Mouse (Mus musculus): ENCODE measurements around the gene Gm10220. TPM values are rescaled to one million over a fixed set of nuclear protein-coding genes. Genes with fewer than 3 reads are reported as not detected.
"Not testable (repeated sequence)": the region's sequence is repeated elsewhere in the genome, so short reads cannot be mapped to it uniquely, and the experiment has no call there.

Gm10220 gene
- total RNA-seq (2021) = not detected
- long read RNA-seq, experiment 1 = 0 reads
- long read RNA-seq, experiment 2 = 0 reads

DNA sequence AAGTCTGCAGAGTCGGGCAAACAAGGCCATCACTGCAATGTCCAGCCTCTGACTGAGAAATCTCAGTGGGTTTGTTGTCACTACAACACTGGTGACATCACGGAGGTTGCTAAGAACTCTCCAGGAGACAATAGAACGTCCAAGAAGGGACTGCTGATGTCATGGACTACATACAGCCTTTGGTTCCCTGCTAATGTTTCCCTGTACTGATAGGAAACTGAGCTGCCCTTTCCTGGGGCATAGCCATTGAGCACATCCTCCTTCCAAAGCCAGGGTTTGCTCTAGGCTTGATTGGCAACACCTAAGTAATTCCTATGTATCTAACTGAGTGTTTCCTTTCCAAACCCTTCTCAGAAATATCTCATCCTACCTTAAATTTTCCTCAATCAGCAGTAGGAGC is at the start of gene Gm10220:
Gene Gm10220 (minus strand): TSS at position 101 of the 400 bp plus-strand sequence.
- not testable (repeated sequence) for DNase-seq

- no peak for DNase-seq
These were observed 48.6 kb upstream of the Gm10220 start for GRCm38 (mm10) chr5:26169855-26170254.

GRCm38 (mm10) chr5:26165791-26166165 is 44.6 kb upstream of the Gm10220 start:
- peak; percentile 38 for DNase-seq

DNA sequence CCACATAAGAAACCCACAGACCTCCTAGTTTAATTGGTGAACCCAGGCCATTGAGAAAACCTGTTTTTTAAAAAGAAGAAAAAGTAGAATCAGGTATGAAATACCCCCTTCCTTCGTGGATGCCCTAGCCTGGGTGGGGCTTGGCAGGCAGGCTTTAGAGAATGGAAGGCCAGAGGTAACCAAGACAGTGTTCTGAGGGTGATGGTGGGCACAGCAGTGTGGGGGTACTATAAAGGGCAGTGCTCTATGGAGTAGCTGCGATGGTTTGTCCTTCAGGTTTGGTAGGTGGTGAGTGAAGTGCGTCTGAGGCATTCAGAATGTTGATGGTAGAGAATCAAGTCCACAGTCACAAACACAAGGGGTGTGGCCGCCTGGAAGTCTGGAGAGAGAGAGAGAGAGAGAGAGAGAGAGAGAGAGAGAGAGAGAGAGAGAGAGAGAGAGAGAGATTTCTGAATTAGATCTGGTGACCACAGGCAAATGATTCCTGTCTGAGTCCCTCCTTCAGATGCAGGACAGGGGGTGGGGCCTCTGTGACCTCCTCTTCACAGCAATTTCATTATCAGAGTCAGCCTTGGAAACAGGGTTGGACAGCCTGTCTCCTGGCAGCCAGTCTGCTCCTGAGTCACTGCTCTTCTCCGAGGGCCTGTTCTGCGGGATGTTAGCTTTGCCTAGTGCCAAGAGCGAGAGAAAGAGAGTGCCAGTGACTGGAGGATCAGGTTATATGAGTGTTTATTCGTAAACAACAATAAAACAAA is 44.0 kb upstream of the Gm10220 start:
- DNase-seq = peak; percentile 76

DNA sequence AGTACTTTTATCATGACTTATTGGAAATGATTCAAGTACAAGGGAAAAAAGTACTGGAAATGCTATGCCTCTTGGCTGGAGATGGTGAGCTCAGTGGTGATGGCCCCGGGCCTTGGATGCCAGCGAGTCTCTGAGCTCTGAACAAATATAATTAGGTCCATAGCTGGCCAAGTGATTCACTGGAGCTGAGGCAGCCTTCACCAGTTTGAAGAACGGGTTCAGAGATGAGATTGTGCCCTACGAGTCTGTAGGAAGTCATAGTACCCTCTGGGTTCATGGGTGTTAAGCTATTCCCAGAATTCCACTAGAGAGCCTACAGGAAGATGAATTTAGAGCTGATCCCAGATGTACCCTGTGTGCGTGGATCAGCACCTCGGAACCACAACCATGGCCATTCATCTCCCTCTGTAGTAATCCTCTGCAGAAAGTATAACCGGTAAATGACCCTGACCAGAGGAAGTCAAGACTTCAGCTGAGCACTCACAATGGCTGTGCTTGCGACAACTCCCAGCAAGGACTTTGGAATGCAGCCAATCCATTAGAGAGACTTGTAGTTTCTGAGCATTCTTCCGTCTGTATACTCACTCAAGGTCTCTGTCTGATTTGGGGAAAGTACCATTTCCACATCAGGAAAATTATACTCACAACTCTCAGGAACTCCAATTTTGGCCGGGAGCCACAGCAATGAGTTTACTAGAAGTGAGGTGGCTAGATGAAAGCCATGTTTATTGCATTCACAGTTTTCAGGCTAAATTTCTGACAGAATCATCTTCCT is 36.4 kb upstream of the Gm10220 start:
- DNase-seq = peak; percentile 84

DNA sequence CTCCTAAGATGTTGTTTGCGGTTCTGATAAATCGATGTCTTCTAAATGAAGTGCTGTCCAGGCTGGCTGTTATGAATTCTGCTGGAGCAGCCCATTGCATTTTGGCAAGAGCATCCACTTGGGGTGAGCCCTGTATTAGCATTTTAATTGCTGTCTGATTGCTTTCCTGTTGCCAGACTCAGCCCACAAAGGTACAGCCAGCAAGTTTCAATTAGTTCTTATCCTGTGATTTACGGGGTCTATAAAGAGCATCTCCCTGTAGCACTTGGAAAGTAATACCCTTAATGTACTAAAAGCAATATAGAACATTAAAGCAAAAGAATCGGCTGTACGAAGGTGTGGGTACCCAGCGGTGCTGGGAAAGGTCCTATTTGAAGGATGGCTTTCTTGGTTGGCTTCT is 21.7 kb upstream of the Gm10220 start:
- no peak for DNase-seq

DNA sequence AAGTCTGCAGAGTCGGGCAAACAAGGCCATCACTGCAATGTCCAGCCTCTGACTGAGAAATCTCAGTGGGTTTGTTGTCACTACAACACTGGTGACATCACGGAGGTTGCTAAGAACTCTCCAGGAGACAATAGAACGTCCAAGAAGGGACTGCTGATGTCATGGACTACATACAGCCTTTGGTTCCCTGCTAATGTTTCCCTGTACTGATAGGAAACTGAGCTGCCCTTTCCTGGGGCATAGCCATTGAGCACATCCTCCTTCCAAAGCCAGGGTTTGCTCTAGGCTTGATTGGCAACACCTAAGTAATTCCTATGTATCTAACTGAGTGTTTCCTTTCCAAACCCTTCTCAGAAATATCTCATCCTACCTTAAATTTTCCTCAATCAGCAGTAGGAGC is 16.0 kb downstream of the Gm10220 start, which contains the start of gene 5031410I06Rik:
Gene 5031410I06Rik (minus strand): TSS at position 101 of the 400 bp plus-strand sequence.
- DNase-seq = not testable (repeated sequence)

DNA sequence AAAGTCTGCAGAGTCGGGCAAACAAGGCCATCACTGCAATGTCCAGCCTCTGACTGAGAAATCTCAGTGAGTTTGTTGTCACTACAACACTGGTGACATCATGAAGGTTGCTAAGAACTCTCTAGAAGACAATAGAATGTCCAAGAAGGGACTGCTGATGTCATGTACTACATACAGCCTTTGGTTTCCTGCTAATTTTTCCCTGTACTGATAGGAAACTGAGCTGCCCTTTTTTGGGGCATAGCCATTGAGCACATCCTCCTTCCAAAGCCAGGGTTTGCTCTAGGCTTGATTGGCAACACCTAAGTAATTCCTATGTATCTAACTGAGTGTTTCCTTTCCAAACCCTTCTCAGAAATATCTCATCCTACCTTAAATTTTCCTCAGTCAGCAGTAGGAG is 32.0 kb downstream of the Gm10220 start, which contains the start of gene Gm10471:
Gene Gm10471 (minus strand): TSS at position 101 of the 400 bp plus-strand sequence.
- DNase-seq = not testable (repeated sequence)

DNA sequence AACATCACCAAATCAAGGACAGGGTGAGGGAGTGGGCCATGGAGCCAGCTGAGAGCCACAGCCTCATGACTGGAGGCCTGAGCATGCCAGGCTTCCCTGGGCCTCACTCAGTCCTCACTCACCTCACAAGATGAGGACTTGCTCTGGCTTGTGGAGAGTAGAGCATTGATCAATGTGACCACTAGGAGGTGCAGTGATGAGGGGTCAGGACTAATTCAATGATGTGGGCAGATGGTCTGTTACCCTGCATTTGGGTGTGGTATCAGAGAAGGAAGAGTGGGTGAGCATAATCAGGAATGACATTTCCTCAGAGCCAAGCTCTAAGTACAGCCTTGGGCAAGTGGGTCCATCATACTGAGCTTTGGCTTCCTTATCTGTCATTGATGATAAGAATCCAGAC is 42.2 kb downstream of the Gm10220 start:
- DNase-seq = peak; percentile 3

GRCm38 (mm10) chr5:26070716-26071115 is 50.5 kb downstream of the Gm10220 start:
- DNase-seq = no peak

Other genes starting within 250 kb of the Gm10220 start
- under 1 TPM in 1 of 2 experiments, not detected in 1; 0.12 TPM for gene Gm21663, start 179.0 kb downstream of the Gm10220 start, total RNA-seq (2021)
- gene Gm21671, start 167.0 kb downstream of the Gm10220 start, total RNA-seq (2021) = not detected
- gene Gm21680, start 148.8 kb downstream of the Gm10220 start, total RNA-seq (2021) = not detected
- gene Gm21698, start 132.8 kb downstream of the Gm10220 start, total RNA-seq (2021) = not detected
- not detected for gene Gm1979, start 116.6 kb downstream of the Gm10220 start, total RNA-seq (2021)
- gene Gm5862, start 98.5 kb downstream of the Gm10220 start, total RNA-seq (2021) = not detected
- under 1 TPM in 1 of 2 experiments, not detected in 1; 0.18 TPM for gene Speer4a, start 81.9 kb downstream of the Gm10220 start, total RNA-seq (2021)
- not detected for gene Gm7347, start 62.8 kb downstream of the Gm10220 start, total RNA-seq (2021)
- gene Gm10471, start 32.1 kb downstream of the Gm10220 start, total RNA-seq (2021) = not detected
- gene 5031410I06Rik, start 16.1 kb downstream of the Gm10220 start, total RNA-seq (2021) = not detected
- gene Gm7361, start 136.3 kb upstream of the Gm10220 start, total RNA-seq (2021) = under 1 TPM in 1 of 2 experiments, not detected in 1; 0.27 TPM